Mouse (Mus musculus) adrenal gland, adult 18-20 months (tissue): ENCODE results near the gene Mdm2. TPM values are rescaled to one million over a fixed set of nuclear protein-coding genes. Genes with fewer than 3 reads are reported as not detected.

Experiments
- DNase-seq, 2 experiments: peaks; one replicate each; pipeline ENCODE4 v3.0.0; 2021 to 2022; ENCODE audit warnings: low spot score in 2 of 2
- total RNA-seq, 2 experiments: library from RNA; stranded (reverse); gene quantifications; 1 replicate in 1 of 2; 2 replicates in 1 of 2; pipeline ENCODE4 v1.2.3; 2021

The Mdm2 gene
- total RNA-seq, 2 experiments from 2014 or later: 48.2 to 54.8 TPM

DNA sequence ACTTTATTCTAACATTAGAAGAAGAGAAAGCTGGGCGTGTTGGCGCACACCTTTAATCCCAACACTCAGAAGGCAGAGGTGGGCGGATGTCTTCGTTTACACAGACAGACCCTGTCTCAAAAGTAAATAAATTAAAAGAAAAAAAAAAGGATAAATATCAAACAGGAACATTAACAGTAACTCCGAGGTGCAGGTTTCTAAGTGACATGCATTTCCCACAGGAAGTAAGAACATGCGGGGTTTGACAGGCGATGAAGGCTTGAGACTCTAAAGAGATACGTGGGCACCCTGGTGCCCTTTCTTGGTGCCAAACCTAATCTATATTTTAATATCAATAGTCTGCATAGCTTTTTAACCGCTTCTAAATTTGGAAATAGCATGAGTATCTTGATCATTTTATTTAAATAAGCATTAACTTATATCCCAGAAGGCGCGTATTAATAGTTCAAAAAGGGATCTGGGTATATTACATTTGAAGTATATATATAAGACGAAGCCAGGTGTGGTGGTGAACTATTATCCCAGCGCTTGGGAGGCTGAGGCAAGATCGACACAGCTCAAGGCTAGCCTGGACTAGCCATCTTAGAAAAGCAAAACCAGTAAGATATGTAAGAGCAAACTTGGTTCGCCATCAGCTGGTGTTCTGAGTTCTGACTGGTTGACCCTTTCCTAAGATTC lies 25.2 kb downstream of the Mdm2 start:
- DNase-seq: no peak

DNA sequence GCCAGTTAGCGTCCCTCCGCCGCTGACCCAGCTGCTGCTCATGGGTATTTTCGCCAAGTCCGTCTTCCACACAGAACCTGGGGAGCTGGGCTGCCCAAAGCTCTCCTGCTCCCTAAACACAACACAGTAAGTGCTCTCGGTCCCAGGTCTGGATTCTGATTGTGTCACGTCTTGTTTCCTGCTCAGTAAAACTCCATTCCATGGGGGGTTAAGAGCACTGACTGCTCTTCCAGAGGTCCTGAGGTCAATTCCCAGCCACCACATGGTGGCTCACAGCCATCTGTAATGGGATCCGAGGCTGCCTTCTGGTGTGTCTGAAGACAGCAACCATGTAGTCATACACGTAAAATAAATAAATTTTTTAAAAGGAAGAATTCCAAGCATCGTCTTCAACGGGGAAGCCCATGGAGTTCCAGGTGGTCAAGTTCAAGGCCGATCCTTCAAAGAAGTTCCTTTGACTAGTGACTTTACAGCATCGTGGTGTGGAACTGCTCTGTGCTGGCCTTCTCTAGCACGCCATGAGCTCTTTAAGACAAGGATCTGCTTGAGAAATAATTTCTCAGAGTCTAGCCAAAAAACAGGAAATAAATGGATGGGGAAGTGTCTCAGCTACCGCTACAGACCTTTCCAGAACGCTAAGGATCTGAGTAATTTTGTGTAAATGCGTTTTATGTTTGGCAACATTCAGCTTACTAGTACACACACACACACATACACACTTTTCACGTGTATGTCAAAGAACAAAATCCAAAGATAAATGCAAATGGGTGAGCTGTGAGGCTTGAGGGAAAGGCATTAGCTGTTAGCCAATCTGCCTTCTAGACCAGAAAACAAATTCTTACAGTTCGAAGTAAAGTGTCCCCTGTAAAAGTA lies 26.0 kb downstream of the Mdm2 start:
- DNase-seq: no peak

DNA sequence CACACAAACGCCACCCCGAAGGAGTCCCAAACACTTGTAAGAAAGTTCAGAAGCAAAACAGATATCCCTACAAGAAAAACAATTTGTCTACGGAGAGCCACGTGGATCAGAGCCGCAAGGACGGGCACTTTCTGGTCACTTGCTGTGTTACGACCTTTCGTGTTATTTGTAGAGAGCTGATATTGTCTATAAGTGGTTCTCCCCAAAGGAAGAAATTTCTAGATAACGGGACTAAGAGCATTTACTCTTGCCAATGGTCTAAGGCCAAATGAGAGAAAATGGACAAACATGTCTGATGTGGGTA lies 26.9 kb downstream of the Mdm2 start:
- no peak for DNase-seq

DNA sequence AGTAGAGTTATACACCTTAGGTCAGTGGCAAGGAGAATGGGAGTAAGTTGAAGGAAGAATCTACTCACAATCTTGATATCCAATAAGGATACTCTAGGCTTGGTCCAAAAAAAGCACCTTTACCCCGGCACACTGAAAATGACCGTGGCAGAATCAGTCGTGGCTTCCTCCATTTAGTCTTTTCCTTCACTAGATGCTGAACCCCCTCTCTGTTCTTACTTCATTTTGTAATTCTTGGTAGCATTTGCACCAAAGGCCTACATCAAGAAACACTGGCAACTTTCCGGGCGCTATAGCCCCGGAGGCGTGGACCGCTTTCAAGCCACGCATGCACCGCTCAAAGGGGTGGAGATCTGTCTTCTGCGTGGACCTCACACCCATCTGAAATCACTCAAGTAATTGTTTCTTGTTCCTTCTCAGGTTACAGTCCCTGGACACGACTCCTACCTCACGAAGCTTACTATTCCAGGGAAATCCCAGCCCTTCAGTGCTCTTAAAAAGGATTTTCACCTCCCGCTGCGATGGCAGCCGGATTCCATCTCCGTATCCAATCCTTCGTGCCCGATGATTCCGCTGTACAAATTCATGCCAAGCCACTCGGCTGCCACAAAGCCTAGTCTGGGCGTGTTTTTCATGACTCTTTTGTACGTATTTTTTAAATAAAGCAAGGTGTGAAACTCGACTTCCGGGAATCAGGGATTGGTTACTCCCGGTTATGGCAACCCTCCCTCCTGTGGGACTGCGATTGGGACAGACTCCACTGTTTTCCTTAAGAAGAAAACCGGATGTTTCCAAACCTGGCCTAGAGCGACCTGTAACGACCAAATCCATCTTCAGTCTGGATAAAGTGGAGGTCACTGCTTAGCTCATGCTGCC lies 27.5 kb downstream of the Mdm2 start:
- no peak for DNase-seq

DNA sequence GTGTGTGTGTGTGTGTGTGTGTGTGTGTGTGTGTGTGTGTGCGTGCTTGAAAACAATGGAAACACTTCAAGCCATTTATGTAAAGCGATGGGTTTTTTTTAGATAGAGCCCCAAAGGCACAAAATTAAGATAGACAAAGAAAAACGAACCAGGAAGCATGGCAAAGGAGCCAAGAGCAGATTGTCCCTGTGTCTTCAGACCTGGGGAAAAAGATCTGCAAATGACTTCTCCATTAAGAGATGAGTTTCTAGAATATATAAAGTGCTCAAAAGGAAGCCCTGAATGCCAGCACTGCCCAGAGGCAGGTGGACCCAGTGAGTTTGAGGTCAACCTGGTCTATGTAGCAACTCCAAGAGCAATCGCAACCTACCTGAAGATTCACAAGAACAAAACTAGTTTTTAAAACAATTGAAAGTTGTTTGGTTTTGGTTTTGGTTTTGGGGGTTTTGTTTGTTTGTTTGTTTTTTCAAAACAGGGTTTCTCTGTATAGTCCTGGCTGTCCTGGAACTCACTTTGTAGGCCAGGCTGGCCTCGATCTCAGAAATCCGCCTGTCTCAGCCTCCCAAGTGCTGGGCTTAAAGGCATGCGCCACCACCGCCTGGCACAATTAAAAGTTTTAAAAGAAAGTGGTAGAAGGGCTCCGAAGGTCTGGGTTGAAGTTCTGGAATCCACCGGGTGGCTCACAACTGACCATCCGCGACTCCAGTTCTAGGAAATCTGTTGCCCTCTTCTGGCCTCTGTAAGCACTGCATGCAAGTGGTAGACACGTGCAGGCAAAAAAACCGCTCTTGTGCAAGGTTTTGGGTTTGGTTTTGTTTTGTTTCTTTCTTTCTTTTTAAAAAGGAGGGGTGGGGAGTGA lies 28.3 kb downstream of the Mdm2 start:
- peak in 1 of 2 experiments; percentile 48 for DNase-seq

DNA sequence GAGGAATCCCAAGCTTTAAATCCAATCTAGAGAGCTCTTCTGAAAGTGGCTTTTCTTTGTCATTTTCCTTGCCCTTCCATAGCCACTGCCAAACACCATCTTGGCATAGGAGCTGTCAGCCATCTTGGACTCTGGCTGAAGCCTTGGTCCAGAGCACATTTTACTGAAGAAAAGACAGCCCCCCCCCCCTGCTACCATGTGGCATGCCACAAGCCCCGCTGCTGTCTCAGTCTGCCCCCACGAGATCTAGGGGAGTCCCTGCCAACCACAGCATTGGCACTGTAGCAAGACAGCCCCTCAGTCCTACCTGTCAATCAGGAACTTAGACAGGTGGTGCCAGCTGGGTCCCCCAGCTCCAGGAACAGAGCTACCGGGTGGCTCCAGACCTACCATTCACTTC lies 29.0 kb downstream of the Mdm2 start:
- DNase-seq: no peak

DNA sequence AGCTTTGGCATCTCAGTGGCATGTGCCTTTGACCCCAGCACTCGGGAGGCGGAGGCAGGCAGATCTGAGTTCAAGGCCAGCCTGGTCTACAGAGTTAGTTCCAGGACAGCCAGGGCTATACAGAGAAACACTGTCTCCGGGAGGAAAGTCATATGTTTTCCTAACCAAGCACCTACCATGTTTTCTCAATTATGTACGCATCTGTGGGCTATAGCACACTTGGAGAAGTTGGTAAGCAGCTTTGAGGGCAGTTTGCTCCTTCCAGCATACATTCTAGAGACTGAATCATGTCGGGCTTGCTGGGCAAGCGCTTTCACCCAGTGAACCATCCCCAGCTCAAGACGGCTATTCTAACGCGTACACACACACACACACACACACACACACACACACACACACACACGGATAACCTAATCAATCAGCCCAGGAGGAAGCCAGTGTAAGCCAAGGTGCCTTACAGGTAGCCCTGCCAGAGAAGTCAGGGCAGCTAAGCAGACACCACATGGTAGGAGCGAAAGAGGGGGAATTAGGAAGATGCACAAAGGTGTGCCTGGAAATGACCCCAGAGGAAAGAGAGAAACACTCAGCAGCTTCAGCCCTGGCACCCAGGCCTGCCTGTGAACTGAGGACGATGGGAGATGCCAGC lies 29.6 kb downstream of the Mdm2 start:
- DNase-seq: no peak

DNA sequence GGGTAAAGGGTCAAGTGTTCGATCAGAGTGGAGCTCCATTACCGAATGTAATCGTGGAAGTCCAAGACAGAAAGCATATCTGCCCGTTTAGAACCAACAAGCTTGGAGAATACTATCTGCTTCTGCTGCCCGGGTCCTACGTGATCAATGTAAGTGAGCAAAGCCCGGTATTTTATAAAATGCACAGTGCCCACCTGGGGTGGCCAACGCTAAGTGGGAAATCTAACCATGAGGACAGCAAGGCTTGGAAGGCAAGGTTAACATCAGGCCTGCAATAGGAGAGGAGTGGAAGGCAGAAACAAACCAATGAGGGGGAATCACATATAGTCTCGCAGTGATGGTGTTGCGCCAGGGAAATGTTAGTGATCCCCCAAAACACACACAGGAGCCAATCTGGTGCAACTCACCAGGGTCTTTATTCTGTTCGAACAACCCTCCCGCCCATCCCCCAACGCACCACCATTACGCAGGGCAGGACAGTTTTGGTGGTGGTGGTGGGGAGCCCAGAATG lies 30.5 kb downstream of the Mdm2 start:
- no peak for DNase-seq

DNA sequence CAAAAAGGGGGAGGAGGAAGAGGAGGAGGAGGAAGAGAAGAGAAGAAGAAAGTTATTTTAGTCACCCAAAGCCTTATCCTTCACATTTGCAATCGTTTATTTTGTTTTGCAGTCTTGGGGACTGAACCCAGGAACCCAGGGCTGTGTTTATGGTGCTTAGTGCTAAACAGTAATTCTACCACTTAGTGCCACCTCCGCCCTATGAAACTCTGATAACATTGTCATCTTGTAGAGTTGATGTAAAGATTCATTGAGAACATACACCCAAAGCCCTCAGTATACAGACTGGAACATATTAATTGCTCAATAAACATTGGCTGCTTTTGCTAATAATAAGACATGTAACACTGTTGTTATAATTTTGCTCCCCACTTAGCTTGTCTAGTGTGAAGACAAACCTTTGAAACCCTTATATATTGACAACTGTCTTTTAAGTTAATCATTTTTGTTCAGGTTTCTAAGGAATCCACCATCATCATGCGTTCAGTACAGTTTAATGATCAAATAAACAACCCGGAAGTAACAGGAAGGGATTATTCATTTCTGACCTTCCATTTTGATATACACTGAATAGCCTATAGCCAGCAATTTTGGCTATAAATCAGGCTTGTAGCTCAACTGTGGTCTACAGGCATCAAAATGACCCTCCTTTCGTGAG lies 31.4 kb downstream of the Mdm2 start:
- DNase-seq: no peak

DNA sequence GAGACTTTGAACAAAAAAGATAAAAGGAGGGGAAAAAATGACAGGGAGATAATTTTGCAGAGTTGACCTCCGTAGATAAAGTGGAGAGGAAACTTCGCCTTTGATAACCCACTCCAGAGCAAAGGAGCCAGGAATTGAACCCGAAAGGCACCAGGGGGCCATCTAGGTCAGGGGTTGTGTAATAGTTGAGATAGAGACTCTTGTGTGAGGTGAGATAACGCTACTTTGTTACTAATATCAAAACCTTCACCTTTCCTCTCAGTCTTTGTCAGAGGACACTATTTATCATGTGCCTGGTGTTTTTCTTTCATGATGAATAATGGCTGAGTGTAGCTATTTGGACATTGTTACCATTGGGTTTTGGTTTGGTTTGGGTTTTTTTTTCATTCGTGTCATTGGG lies 32.2 kb downstream of the Mdm2 start:
- DNase-seq: peak in 1 of 2 experiments; percentile 23

DNA sequence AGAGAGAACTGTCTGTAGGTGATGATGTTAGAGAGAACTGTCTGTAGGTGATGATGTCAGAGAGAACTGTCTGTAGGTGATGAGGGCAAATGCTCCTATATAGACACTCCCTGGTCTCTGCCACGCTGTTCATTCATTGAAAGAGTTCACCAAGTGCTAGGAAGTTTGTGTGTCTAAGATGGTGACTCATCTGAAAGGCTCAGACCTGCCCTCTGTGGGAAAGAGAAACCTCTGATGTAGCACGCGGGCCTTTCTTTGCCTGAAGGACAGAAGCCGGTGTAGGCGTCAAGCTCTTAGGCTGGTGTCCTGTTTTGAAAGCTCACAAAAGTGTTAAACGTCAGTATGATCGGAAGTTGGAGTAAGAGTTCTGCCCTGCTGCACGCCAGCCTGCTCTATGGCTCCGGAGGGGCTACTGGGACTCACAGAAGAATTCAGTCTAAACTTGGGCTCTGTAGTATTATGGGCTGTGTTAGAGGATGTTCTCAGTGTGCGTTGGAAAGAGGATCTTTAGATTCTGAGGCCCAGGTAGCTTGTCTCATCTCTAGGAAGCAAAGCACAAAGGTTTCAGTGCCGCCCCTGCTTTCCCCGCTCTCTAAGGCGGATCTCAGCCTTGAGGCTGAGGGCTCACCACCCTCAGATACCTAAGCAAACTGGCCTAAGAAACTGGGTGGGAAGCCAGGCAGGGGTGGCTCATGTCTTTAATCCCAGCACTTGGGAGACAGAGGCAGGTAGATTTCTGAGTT lies 32.9 kb downstream of the Mdm2 start:
- DNase-seq: peak in 1 of 2 experiments; percentile 34

DNA sequence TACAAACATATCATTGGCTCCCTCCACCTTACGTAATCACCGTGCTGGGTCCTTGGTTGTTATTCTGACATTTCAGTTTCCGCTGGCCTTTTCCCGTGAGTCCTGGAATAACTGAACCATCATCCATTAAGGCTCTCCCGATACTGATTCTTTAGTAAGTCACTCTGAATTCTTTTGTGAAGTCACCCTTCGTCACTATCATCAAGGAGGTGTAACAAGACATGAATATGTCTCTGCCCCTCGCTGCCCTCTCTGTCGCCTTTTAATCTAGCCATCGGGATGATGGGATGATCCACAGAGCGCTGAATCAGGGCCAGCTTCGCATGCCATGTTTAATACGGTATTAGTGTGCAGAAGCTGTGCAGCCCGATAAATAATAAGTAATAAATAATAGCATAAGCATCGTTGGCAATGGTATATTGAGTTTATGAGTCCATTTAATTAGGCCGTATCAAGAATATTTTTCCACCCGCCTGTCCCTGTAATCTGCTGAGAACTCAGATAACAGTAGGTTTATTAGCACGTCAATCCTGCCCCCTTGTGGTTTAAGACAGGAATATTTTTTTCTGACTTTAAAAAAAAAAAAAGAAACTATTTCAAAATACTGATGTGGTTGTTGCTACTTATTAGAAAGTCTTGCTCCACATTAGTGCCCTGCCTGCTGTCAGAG lies 33.8 kb downstream of the Mdm2 start:
- DNase-seq: no peak

DNA sequence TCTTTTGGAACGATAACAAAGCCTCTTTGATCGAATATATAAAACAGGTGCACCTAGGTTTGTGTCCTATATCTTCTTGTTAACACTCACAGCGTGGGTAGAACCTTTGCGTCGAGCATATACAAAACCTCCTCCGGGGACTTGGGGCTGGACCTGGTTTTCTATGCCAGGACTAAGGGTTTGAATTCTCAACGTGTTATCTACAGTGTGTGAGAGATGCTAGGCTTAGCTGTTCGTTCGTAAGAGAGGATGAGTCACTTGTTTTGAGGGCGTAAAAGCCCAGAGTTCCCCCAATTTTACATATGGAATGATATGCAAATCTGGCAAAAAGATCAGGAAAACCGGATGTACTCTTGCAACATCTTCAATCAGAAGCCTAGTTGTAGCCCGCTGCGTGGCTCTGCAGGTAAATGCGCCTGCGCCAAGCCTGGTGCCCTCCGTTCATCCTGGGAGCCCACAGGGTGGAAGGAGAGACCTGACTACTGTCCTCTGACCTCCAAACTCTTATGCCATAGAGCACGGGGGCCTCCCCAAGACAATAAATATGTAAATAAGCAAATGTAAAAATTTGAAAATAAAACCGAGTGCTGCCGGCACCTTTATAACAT lies 34.4 kb downstream of the Mdm2 start:
- peak in 1 of 2 experiments; percentile 29 for DNase-seq

DNA sequence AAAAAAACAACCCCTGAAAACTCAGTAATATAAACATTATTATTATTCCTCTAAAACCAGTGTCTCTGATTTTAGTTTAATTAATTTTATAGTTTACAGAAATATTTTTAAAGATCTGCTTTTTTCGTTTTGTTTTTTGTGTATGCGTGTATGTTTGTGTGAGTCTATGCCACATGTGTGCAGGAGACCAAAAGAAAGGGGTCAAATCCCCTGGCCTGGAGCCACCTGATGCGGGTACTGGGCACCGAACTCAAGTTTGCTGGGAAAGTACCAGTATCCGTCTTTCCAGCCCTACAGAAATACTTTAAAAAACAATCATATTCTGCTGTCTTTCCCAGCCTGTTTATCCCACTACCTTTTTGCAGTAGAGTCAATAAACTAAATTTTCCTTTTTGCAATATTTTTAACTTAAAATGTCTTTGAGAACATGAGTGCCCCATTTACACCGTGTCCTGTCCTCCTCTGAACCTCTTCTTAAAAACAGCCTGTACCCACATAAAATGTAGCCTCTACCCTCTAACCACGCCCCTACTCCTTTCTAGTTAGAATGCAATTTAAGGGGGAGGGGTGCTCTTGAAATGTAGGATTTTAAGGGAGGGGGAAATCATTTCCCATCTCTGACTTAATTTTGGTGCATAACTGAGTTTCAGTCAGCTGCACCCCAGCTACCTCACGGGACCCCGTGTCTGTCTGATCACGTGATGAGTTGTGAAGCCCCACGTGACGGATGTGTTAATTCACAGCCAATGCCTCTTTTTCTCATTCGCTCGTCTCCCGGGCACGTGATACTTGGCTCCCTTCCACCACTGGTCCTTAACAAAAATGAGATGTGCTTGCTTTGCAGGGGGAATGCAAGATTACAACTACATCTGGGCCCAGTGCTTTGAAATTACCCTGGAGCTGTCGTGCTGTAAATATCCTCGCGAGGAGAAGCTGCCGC lies 35.2 kb downstream of the Mdm2 start:
- peak; percentile 18 to 34 for DNase-seq

DNA sequence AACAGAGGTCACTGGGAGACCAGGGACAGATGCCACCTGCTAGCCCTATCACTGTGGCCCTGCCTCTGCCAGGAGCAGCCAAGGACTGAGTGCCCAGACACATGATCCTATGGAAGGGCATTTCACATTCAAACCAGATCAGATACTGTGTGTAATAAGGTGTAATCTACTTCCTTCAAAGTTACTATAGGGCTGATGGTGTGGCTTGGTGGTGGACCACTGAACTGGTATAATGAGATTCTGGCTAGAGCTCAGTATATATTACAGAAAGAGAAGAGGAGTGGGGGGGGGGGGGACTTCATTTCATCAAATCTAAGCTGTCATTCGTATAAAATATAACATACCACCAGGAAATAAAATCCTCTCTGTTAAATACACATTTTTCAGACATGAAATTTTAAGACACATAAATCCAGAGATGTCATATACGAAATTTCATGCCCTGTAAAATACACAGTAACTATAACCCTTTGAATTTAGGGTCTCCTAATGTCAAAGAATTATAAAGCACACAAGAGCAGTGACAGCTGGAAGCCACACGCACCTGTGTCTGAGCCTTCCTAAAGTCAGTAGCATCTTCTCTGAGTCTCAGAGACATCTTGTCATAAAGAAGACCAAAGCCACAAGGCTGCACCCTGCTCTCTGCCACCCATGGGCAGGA lies 36.1 kb downstream of the Mdm2 start:
- no peak for DNase-seq

DNA sequence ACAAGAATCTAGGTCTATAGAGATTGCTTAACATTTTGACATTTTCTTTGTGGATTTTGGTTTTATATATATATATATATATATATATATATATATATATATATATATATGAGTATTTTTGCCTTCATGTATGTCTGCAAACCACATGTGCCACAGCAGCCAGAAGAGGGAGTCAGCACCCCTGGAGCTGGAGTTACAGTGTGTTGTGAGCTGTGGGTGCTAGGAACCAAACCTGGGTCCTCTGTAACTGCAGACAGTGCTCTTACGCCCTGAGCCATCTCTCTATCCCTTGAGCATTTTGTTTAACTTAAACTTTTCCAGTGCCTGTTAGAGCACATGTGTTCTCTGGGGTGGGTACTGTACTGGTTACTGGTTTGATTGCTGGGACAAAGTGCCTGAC lies 36.6 kb downstream of the Mdm2 start:
- DNase-seq: no peak
